Mouse (Mus musculus) cortical plate, adult 2 months (tissue): ENCODE data around the gene Cdx2.

Experiments
- CTCF ChIP-seq: fragments of 200-500 bp; IDR thresholded peaks from 2 replicates; pipeline ENCODE4 v1.5.1; 2011; ENCODE audit warnings: mild to moderate bottlenecking, control low read depth, low read length; ENCODE audit not compliant: insufficient read depth; ENCODE audit errors: extremely low read depth
- POLR2A ChIP-seq: fragments of 200-500 bp; IDR thresholded peaks from 2 replicates; pipeline ENCODE4 v1.6.1; 2011; ENCODE audit warnings: mild to moderate bottlenecking, low read length, control low read depth; ENCODE audit not compliant: insufficient read depth; ENCODE audit errors: extremely low read depth

GRCm38 (mm10) chr5:147268728-147269127, 38.3 kb downstream of the Cdx2 start:
- TF ChIP-seq CTCF (no peak), POLR2A (no peak)
